Mouse (Mus musculus) stomach, postnatal 0 days (tissue): ENCODE measurements at regions not wholly inside any gene's neighbourhood (a gene's known extent, or its start where the extent isn't known, plus 50 kb on each side); places are given as distances from the start of the nearest gene placed in this dataset.

Source experiments
- ATAC-seq: fragments of 200-750 bp; cut with Nextera tagmentation; 2 replicates; pipeline ENCODE4 v1.8.0; 2017; ENCODE audit not compliant: low FRiP score, low TSS enrichment
- DNase-seq: peaks from one replicate; pipeline ENCODE4 v3.0.0-alpha.2; 2016; ENCODE audit warnings: low spot score
- H3K27ac ChIP-seq: fragments of 300-500 bp; sonication (generic); replicated peaks from 2 replicates; pipeline ENCODE4 v1.5.1; 2014; ENCODE audit warnings: mild to moderate bottlenecking, control low read depth
- H3K27me3 ChIP-seq: fragments of 300-500 bp; sonication (generic); 2 replicates; pipeline ENCODE4 v1.6.1; 2014; ENCODE audit warnings: low read length; ENCODE audit not compliant: control insufficient read depth, insufficient read depth
- H3K36me3 ChIP-seq: fragments of 300-500 bp; sonication (generic); 2 replicates; pipeline ENCODE4 v1.6.1; 2014; ENCODE audit warnings: low read length, mixed read lengths; ENCODE audit not compliant: control insufficient read depth, insufficient read depth
- H3K4me1 ChIP-seq: fragments of 300-500 bp; sonication (generic); replicated peaks from 2 replicates; pipeline ENCODE4 v1.6.1; 2014; ENCODE audit warnings: antibody characterized with exemption; ENCODE audit not compliant: control insufficient read depth, insufficient read depth
- H3K4me2 ChIP-seq: fragments of 300-500 bp; sonication (generic); replicated peaks from 2 replicates; pipeline ENCODE4 v1.6.1; 2014; ENCODE audit warnings: low read depth, mild to moderate bottlenecking, control low read depth, moderate library complexity
- H3K4me3 ChIP-seq: fragments of 300-500 bp; sonication (generic); 2 replicates; pipeline ENCODE4 v1.5.1; 2014; ENCODE audit warnings: low read depth, low read length, control low read depth
- H3K9ac ChIP-seq: fragments of 300-500 bp; sonication (generic); 2 replicates; pipeline ENCODE4 v1.6.1; 2014; ENCODE audit warnings: mild to moderate bottlenecking, low read length, control low read depth, mixed read lengths
- H3K9me3 ChIP-seq: fragments of 300-500 bp; sonication (generic); 2 replicates; pipeline ENCODE4 v1.6.1; 2016; ENCODE audit warnings: low read length; ENCODE audit not compliant: control insufficient read depth
- CTCF ChIP-seq: IDR thresholded peaks from 2 replicates; pipeline ENCODE4 v1.5.1; 2016; ENCODE audit warnings: antibody characterized with exemption, low read depth, mild to moderate bottlenecking, moderate library complexity
- EP300 ChIP-seq: optimal IDR thresholded peaks from 2 replicates; pipeline ENCODE3; 2016; ENCODE audit warnings: antibody characterized with exemption
- WGBS: fragments of 180-500 bp; shearing (Covaris S2); extraction: QIAGEN DNeasy Blood & Tissue Kit; methylation state at CpG from one replicate; pipeline ENCODE4 v1.1.7; 2014; 5-methylcytosine and 5-hydroxymethylcytosine counted together

GRCm38 (mm10) chr15:10868716-10869585 is 83.2 kb upstream of the C1qtnf3 start:
- Histone ChIP-seq H3K27me3 (no peaks in the 10 kb centered on the region), H3K9ac (no peak overlapping the region), H3K4me2 (no peak overlapping the region), H3K4me1 (peaks cover 5% of the 10 kb centered on the region), H3K9me3 (no peaks in the 10 kb centered on the region), H3K36me3 (no peaks in the 10 kb centered on the region), H3K4me3 (no peak overlapping the region), H3K27ac (no peak overlapping the region; the same call in 1 of the 2 replicates)
- 64% methylated on average over 14 of the region's 14 CpGs for WGBS
- DNase-seq: peak; percentile 30
- TF ChIP-seq EP300 (no peak), CTCF (peak; percentile 67)
- peak; percentile 30; the same call in 1 of the 2 replicates for ATAC-seq

- DNase-seq (no peak), ATAC-seq (no peak)
- Histone ChIP-seq H3K9me3 (no peaks in the 10 kb centered on the region), H3K36me3 (no peaks in the 10 kb centered on the region), H3K27me3 (no peaks in the 10 kb centered on the region), H3K4me2 (no peak overlapping the region), H3K4me1 (peaks cover 5% of the 10 kb centered on the region), H3K9ac (no peak overlapping the region), H3K4me3 (no peak overlapping the region), H3K27ac (no peak overlapping the region)
- WGBS: 50% methylated on average over 13 of the region's 13 CpGs
- TF ChIP-seq CTCF: no peak
Measured at GRCm38 (mm10) chr15:10869879-10870278, 82.3 kb upstream of the C1qtnf3 start.

GRCm38 (mm10) chr15:10872322-10872967 is 79.7 kb upstream of the C1qtnf3 start:
- H3K27ac ChIP-seq: no peak overlapping the region
- peaks cover 5% of the 10 kb centered on the region for H3K4me1 ChIP-seq
- no peaks in the 10 kb centered on the region for H3K36me3 ChIP-seq
- TF ChIP-seq CTCF (peak; percentile 82), EP300 (no peak)
- H3K9ac ChIP-seq: no peak overlapping the region
- no peak overlapping the region for H3K4me2 ChIP-seq
- no peaks in the 10 kb centered on the region for H3K27me3 ChIP-seq
- 18% methylated on average over 13 of the region's 13 CpGs for WGBS
- DNase-seq: peak; percentile 23
- no peaks in the 10 kb centered on the region for H3K9me3 ChIP-seq
- no peak overlapping the region for H3K4me3 ChIP-seq
- no peak for ATAC-seq

- DNase-seq (no peak), ATAC-seq (no peak)
- Histone ChIP-seq H3K4me2 (no peak overlapping the region), H3K27me3 (no peaks in the 10 kb centered on the region), H3K4me1 (no peaks in the 10 kb centered on the region), H3K27ac (no peak overlapping the region), H3K36me3 (no peaks in the 10 kb centered on the region), H3K9ac (no peak overlapping the region), H3K4me3 (no peak overlapping the region), H3K9me3 (no peaks in the 10 kb centered on the region)
- WGBS: 61% methylated on average over 5 of the region's 5 CpGs
- TF ChIP-seq CTCF (no peak), EP300 (no peak)
Measured at GRCm38 (mm10) chr15:10876328-10876727, 75.8 kb upstream of the C1qtnf3 start.

- Histone ChIP-seq H3K27ac (no peak overlapping the region), H3K27me3 (no peaks in the 10 kb centered on the region), H3K9ac (no peak overlapping the region), H3K4me1 (no peaks in the 10 kb centered on the region), H3K4me2 (no peak overlapping the region), H3K36me3 (no peaks in the 10 kb centered on the region), H3K9me3 (no peaks in the 10 kb centered on the region), H3K4me3 (no peak overlapping the region)
- ATAC-seq: no peak
- TF ChIP-seq EP300 (no peak), CTCF (no peak)
- WGBS: 68% methylated on average over 1 of the region's 1 CpGs
- DNase-seq: no peak
Measured at GRCm38 (mm10) chr15:10881726-10882125, 70.4 kb upstream of the C1qtnf3 start.

GRCm38 (mm10) chr15:10887990-10888389 is 64.1 kb upstream of the C1qtnf3 start:
- H3K27me3 ChIP-seq: no peaks in the 10 kb centered on the region
- no peak overlapping the region for H3K27ac ChIP-seq
- H3K36me3 ChIP-seq: no peaks in the 10 kb centered on the region
- 87% methylated on average over 6 of the region's 6 CpGs for WGBS
- no peak overlapping the region for H3K4me2 ChIP-seq
- peaks cover 4% of the 10 kb centered on the region; the same call in 1 of the 2 replicates for H3K4me1 ChIP-seq
- no peak overlapping the region for H3K4me3 ChIP-seq
- no peak for ATAC-seq
- H3K9me3 ChIP-seq: no peaks in the 10 kb centered on the region
- DNase-seq: no peak
- TF ChIP-seq CTCF (no peak), EP300 (no peak)
- no peak overlapping the region for H3K9ac ChIP-seq
